Comparison of ENCODE assay signal across 22 mouse cellular contexts in genomic region chr12:104178577-104178976, GRCm38 (mm10). TPM values are rescaled to one million over a fixed set of nuclear protein-coding genes. Genes with fewer than 3 reads are reported as not detected.
DNase-seq lines count a peak whose midpoint lies in the region; ATAC-seq and TF ChIP-seq lines count a peak whose summit lies in the region.
"Had no signal": no experiment of that assay in that cellular context is flagged by ENCODE, and none has a peak within 500 bp of the region (broad histone marks: within the 10 kb centered on the region; RNA-seq: fewer than 3 reads in every experiment).

No protein-coding gene starts in this region.

- ATAC-seq in midbrain, embryonic 11.5 days (ENCODE audit: low FRiP score) = no peak
- ATAC-seq: forebrain, embryonic 15.5 days; inflammation-experienced regulatory T-cells, adult 6 months; midbrain, embryonic 15.5 days had no signal

- no peak overlapping the region for H3K27ac ChIP-seq in heart, embryonic 10.5 days
- H3K27ac ChIP-seq in liver, adult 2 months (replicated peaks; ENCODE audit: insufficient read depth, low read depth, low read length) = no peak overlapping the region
- H3K27ac ChIP-seq in midbrain, embryonic 11.5 days (ENCODE audit: low read depth, low read length) = no peak overlapping the region
- H3K27ac ChIP-seq: forebrain, embryonic 15.5 days; limb, embryonic 10.5 days; liver, embryonic 15.5 days; macrophage; midbrain, embryonic 15.5 days; stomach, postnatal 0 days had no signal

- H3K4me1 ChIP-seq in heart, embryonic 10.5 days = no peaks in the 10 kb centered on the region; the same call in 1 of the 2 replicates
- H3K4me1 ChIP-seq in liver, adult 2 months (ENCODE audit: control insufficient read depth, insufficient read depth, low read length) = peaks cover 3% of the 10 kb centered on the region; the same call in 1 of the 2 replicates
- no peaks in the 10 kb centered on the region for H3K4me1 ChIP-seq in midbrain, embryonic 11.5 days (ENCODE audit: control insufficient read depth, insufficient read depth, low read length)
- H3K4me1 ChIP-seq: forebrain, embryonic 15.5 days; limb, embryonic 10.5 days; liver, embryonic 15.5 days; midbrain, embryonic 15.5 days had no signal

- H3K4me2 ChIP-seq in midbrain, embryonic 11.5 days = no peak overlapping the region
- H3K4me2 ChIP-seq: forebrain, embryonic 15.5 days; liver, embryonic 15.5 days; midbrain, embryonic 15.5 days had no signal

- peak; percentile 79 for DNase-seq in heart, adult 11 months
- DNase-seq in heart, embryonic 10.5 days (ENCODE audit: low spot score) = no peak
- peak; percentile 5 for DNase-seq in liver, adult 2 months (ENCODE audit: extremely low read depth, low read depth, low spot score)
- no peak for DNase-seq in liver
- peak; percentile 12 for DNase-seq in heart, adult 8-10 months (ENCODE audit: low spot score)
- DNase-seq in heart, postnatal 10 days = peak; percentile 49 to 56
- DNase-seq in midbrain, embryonic 11.5 days (ENCODE audit: low spot score, missing footprints) = no peak
- no peak for DNase-seq in thymus, postnatal 0 days (ENCODE audit: low spot score)
- DNase-seq: B cell, adult 2 months; cerebellum, adult 11 months; right cerebral cortex, postnatal 14 days had no signal

- H3K9ac ChIP-seq in liver, adult 2 months (ENCODE audit: low read depth, low read length) = no peak overlapping the region
- no peak overlapping the region for H3K9ac ChIP-seq in midbrain, embryonic 11.5 days (ENCODE audit: low read length)
- H3K9ac ChIP-seq: forebrain, embryonic 15.5 days; liver, embryonic 15.5 days; midbrain, embryonic 15.5 days had no signal

- H3K4me3 ChIP-seq in heart, embryonic 10.5 days = no peak overlapping the region
- no peak overlapping the region for H3K4me3 ChIP-seq in liver, adult 2 months (ENCODE audit: insufficient read depth, low read depth, low read length)
- no peak overlapping the region for H3K4me3 ChIP-seq in midbrain, embryonic 11.5 days (ENCODE audit: low read depth, low read length)
- H3K4me3 ChIP-seq: forebrain, embryonic 15.5 days; limb, embryonic 10.5 days; liver, embryonic 15.5 days; midbrain, embryonic 15.5 days had no signal

- H3K36me3 ChIP-seq in heart, embryonic 10.5 days = no peaks in the 10 kb centered on the region
- H3K36me3 ChIP-seq in liver, adult 2 months (ENCODE audit: control insufficient read depth, insufficient read depth, low read length) = no peaks in the 10 kb centered on the region
- H3K36me3 ChIP-seq in midbrain, embryonic 11.5 days (ENCODE audit: control insufficient read depth, insufficient read depth, low read length) = no peaks in the 10 kb centered on the region
- H3K36me3 ChIP-seq: forebrain, embryonic 15.5 days; limb, embryonic 10.5 days; liver, embryonic 15.5 days; midbrain, embryonic 15.5 days had no signal

- no peak for TF ChIP-seq POLR2A in liver, adult 2 months (IDR thresholded peaks at IDR 0.05; ENCODE audit: extremely low read depth, insufficient read depth, low read length)

- no peaks in the 10 kb centered on the region for H3K9me3 ChIP-seq in heart, embryonic 10.5 days
- no peaks in the 10 kb centered on the region for H3K9me3 ChIP-seq in midbrain, embryonic 11.5 days (ENCODE audit: control insufficient read depth, low read length)
- H3K9me3 ChIP-seq: forebrain, embryonic 15.5 days; limb, embryonic 10.5 days; liver, embryonic 15.5 days; midbrain, embryonic 15.5 days had no signal

- 0 out of 2 replicates have a peak, but pooled peaks cover 4% of the 10 kb centered on the region for H3K27me3 ChIP-seq in heart, embryonic 10.5 days (ENCODE audit: insufficient read depth, poor library complexity, severe bottlenecking)
- no peaks in the 10 kb centered on the region for H3K27me3 ChIP-seq in liver, adult 2 months (ENCODE audit: control insufficient read depth, insufficient read depth, low read length)
- no peaks in the 10 kb centered on the region for H3K27me3 ChIP-seq in midbrain, embryonic 11.5 days (ENCODE audit: control insufficient read depth, insufficient read depth, low read length)
- H3K27me3 ChIP-seq: forebrain, embryonic 15.5 days; liver, embryonic 15.5 days; midbrain, embryonic 15.5 days had no signal

- intact Hi-C loops in heart, postnatal 10 days (cut with DNase I) = loop anchor here (5.0 kb wide), 1 partner anchor 111 kb away; no protein-coding TSS in a partner anchor

- no peaks in the 10 kb centered on the region for H3K79me2 ChIP-seq in liver, adult 2 months (ENCODE audit: control insufficient read depth, insufficient read depth, low read length)

- TF ChIP-seq CTCF in liver, adult 2 months (IDR thresholded peaks at IDR 0.05; ENCODE audit: low read depth, low read length) = no peak

RNA-seq across cellular contexts. Expression of gene Serpina3c, which starts 24.9 kb away (rescaled TPM):
- not detected in 2 replicates for polyA plus RNA-seq in heart, embryonic 10.5 days (2016; fragmentation: Nextera tagmentation; extraction: Ambion mirVana)
- 0.20 TPM in 1 of 2 replicates, not detected in the other for total RNA-seq in liver, adult 2 months (2014; rRNA removed)
- polyA plus RNA-seq in liver, adult 2 months (2012; rRNA removed) = not detected in 2 replicates
- total RNA-seq in heart, adult 8-10 months (2022) = under 1 TPM; 0.41 to 0.63 (median 0.58) TPM
- total RNA-seq in heart, postnatal 10 days (2021) = under 1 TPM; 0.22 to 0.45 TPM
- not detected in 2 replicates for polyA plus RNA-seq in midbrain, embryonic 11.5 days (2014; fragmentation: Nextera tagmentation; extraction: Ambion mirVana)
- 0.08 and 0.12 TPM in 2 replicates for polyA plus RNA-seq in thymus, postnatal 0 days (2015; fragmentation: Nextera tagmentation; extraction: Ambion mirVana)
- total RNA-seq: hematopoietic stem cell, adult 5-6 weeks had no signal
- polyA plus RNA-seq: forebrain, embryonic 15.5 days; inflammation-experienced regulatory T-cells, adult 6 months; limb, embryonic 10.5 days; liver, embryonic 15.5 days; macrophage; midbrain, embryonic 15.5 days; neural tube, embryonic 11.5 days; stomach, postnatal 0 days had no signal

RNA-seq across cellular contexts. Expression of gene Serpina3f, which starts 35.8 kb away (rescaled TPM):
- not detected in 2 replicates for polyA plus RNA-seq in heart, embryonic 10.5 days (2016; fragmentation: Nextera tagmentation; extraction: Ambion mirVana)
- total RNA-seq in liver, adult 2 months (2014; rRNA removed) = 2.9 TPM in 2 replicates
- polyA plus RNA-seq in liver, adult 2 months (2012; rRNA removed) = 0.67 and 2.2 TPM in 2 replicates
- total RNA-seq in heart, adult 8-10 months (2022) = not detected
- not detected for total RNA-seq in heart, postnatal 10 days (2021)
- polyA plus RNA-seq in midbrain, embryonic 11.5 days (2014; fragmentation: Nextera tagmentation; extraction: Ambion mirVana) = 0.40 and 0.55 TPM in 2 replicates
- 1.2 and 1.4 TPM in 2 replicates for polyA plus RNA-seq in thymus, postnatal 0 days (2015; fragmentation: Nextera tagmentation; extraction: Ambion mirVana)
- total RNA-seq: gastrocnemius, adult 18-20 months had no signal
- polyA plus RNA-seq: limb, embryonic 10.5 days; neural tube, embryonic 11.5 days had no signal

RNA-seq across cellular contexts. Expression of gene Serpina3b, which starts 50.8 kb away (rescaled TPM):
- 0.20 TPM in 1 of 2 replicates, not detected in the other for polyA plus RNA-seq in heart, embryonic 10.5 days (2016; fragmentation: Nextera tagmentation; extraction: Ambion mirVana)
- total RNA-seq in liver, adult 2 months (2014; rRNA removed) = 0.09 TPM in 1 of 2 replicates, not detected in the other
- polyA plus RNA-seq in liver, adult 2 months (2012; rRNA removed) = not detected in 2 replicates
- total RNA-seq in heart, adult 8-10 months (2022) = not detected
- total RNA-seq in heart, postnatal 10 days (2021) = not detected
- not detected in 2 replicates for polyA plus RNA-seq in midbrain, embryonic 11.5 days (2014; fragmentation: Nextera tagmentation; extraction: Ambion mirVana)
- polyA plus RNA-seq in thymus, postnatal 0 days (2015; fragmentation: Nextera tagmentation; extraction: Ambion mirVana) = not detected in 2 replicates
- total RNA-seq: gastrocnemius, adult 18-20 months; hematopoietic stem cell, adult 5-6 weeks had no signal
- polyA plus RNA-seq: forebrain, embryonic 15.5 days; inflammation-experienced regulatory T-cells, adult 6 months; large intestine, adult 2 months; limb, embryonic 10.5 days; midbrain, embryonic 15.5 days; neural tube, embryonic 11.5 days had no signal

RNA-seq across cellular contexts. Expression of gene Serpina3g, which starts 57.5 kb away (rescaled TPM):
- 0.20 and 0.59 TPM in 2 replicates for polyA plus RNA-seq in heart, embryonic 10.5 days (2016; fragmentation: Nextera tagmentation; extraction: Ambion mirVana)
- total RNA-seq in liver, adult 2 months (2014; rRNA removed) = 19.1 and 20.7 TPM in 2 replicates
- 3.8 and 9.7 TPM in 2 replicates for polyA plus RNA-seq in liver, adult 2 months (2012; rRNA removed)
- 1 to 10 TPM in 3 of 4 experiments, under 1 TPM in 1; 0.84 to 2.1 (median 1.8) TPM for total RNA-seq in heart, adult 8-10 months (2022)
- 1 to 10 TPM in 1 of 2 experiments, under 1 TPM in 1; 0.62 to 1.1 TPM for total RNA-seq in heart, postnatal 10 days (2021)
- polyA plus RNA-seq in midbrain, embryonic 11.5 days (2014; fragmentation: Nextera tagmentation; extraction: Ambion mirVana) = 0.26 and 0.44 TPM in 2 replicates
- polyA plus RNA-seq in thymus, postnatal 0 days (2015; fragmentation: Nextera tagmentation; extraction: Ambion mirVana) = 98.6 and 111 TPM in 2 replicates

Comparison
In these comparisons a context has a peak if more than half of its experiments do, and no peak if none do; other contexts are left out.
1. DNase-seq: peak in heart, adult 11 months (single experiment), liver, adult 2 months (single experiment), heart, adult 8-10 months (single experiment) and heart, postnatal 10 days (2 of 2); none in heart, embryonic 10.5 days (single experiment), liver (single experiment), midbrain, embryonic 11.5 days (single experiment) and thymus, postnatal 0 days (single experiment).